Mouse (Mus musculus) cerebellum, adult 9-11 months (tissue): Measurements from ENCODE around the gene Vps13d.

Experiments used
- DNase-seq: peaks from one replicate; pipeline ENCODE4 v3.0.0; 2022

Gene Vps13d

DNA sequence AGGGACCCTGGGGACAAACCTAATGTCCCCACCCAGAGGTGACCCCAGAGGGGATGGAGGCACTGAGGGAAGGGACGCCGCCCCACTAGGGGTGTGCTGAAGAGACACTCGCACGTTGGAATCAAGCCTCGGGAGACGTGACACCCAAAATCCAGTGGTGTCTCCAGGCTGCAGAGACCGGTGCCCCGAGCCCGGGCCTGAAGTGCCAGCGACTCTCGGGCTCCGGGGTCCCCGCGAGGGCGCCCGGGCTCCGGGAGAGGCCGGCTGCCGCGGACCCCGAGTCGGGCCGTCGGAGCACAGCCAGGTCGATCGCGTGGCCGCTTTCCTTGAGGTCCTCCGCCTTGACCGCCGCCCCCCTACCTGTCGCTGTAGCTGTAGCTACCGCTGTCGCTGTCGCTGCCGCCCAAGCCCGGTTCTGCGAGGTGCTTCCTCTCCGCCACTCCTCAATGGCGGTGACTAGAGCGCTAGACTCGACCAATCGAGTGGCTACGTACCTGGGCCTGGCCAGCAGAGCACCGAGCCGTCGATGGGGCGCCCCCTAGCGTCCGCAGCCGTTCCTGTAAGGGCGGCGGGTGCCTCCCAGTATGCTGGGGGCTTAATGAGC is at the start of gene Vps13d:
Gene Vps13d, minus strand, starts transcription at position 447 of the 604 bp plus-strand sequence.
- DNase-seq = peak; percentile 87

DNA sequence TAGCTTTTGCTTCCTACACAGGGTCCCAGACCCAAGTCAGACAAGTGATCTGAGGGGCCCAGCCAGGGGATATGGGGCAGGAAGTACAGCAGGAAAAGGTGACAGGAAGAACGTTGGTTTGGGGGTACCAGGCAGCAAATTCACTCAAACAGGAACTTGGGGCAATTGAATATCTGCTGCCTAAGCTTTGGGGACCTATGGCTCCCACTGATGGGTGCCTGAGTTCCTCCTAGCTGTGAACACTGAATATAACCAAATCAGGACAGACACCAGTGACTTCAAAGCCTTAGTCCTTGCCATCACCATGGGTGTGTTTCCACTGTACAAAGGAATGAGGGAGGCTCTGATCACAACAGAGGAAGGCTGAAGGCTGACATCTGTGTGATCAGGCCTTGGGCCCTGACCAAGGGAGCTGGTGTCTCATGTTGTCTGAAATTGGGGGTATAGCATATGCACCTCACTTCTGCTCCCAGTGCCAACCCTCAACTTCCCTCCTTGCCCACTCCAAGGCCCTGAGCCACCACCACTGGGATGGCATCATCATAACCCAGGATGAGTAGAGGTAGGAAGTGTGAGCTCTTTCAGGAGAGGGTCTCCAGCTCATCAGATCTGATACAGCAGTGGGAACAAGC is 48.0 kb upstream of the Vps13d start:
- no peak for DNase-seq

DNA sequence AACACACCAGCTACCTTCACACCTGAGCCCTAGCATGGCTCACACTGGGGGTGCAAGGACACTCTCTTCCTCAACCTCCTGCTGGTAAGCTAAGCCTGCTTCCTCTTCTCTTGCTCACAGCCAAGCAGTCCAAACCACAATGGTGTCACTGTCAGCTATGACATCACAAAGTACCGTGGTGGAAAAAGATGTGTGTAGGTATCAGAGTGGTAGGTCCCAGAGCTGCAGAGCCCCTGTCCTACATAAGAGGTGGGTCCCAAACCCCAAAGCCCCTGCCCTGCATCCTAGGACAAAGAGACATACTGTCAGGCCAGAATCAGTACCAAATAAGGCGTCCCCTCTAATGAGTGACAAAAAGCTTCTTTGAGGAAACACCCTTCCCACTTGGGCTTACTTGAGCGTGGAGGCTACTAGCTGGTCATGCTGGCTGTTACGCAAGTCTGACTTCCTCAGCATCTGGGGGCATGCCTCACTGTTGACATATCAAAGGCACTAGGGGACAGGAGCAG is 46.0 kb upstream of the Vps13d start:
- no peak for DNase-seq

DNA sequence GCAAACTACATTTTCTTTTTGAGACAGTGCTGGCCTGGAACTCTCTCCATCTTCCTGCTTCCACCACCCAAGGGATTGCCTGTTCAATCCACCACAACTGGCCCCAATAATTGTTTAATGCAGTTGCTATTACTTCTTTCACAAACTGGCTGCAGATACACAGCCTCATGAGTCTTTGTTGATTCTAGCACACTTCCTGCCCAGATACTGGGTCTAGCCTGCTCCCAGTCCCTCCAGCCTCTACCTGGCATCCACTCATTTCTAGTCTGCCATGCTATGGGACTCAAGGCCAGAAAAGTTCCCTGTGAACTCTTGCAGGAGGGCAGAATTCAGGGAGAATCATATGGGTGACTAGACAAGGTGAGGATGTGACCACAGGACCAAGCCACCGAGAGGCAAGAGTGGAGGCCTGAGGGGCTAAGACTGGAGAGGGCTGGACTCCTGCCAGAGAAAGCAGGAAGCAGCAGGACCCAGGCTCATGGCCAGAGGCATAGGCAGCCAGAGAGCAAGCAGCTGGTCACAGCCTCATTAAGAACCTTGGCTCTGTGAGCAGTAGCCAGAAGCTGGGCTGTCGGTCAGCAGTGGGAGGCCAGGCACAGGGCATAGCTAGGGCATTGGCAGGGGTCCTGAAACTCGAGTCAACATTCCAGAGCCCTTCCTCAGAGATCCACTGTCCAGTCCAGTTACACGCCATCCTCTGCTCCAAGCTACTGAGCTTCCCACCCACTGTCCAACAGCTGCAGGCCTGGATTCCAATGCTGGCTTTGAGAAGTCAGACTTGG is 44.4 kb upstream of the Vps13d start:
- peak; percentile 10 for DNase-seq

DNA sequence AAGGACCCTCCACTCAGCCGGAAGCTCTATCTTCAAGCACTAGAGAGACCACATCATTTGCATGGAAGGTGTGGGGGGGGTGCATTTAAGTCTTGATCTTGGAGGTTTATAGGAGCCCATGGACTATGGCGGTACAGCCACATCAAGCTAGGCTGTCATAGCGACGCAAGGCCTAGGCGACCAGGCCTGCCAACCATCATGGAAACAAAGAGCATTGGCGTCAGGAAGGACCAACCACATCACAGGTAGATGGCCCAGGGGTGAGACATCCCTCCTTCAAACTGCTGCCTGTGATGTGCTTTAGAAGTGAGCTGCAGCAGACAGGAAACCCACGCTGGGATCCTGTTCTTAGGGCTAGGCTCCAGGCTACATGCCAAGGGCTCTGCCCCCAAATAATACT is 41.2 kb upstream of the Vps13d start:
- DNase-seq = no peak

DNA sequence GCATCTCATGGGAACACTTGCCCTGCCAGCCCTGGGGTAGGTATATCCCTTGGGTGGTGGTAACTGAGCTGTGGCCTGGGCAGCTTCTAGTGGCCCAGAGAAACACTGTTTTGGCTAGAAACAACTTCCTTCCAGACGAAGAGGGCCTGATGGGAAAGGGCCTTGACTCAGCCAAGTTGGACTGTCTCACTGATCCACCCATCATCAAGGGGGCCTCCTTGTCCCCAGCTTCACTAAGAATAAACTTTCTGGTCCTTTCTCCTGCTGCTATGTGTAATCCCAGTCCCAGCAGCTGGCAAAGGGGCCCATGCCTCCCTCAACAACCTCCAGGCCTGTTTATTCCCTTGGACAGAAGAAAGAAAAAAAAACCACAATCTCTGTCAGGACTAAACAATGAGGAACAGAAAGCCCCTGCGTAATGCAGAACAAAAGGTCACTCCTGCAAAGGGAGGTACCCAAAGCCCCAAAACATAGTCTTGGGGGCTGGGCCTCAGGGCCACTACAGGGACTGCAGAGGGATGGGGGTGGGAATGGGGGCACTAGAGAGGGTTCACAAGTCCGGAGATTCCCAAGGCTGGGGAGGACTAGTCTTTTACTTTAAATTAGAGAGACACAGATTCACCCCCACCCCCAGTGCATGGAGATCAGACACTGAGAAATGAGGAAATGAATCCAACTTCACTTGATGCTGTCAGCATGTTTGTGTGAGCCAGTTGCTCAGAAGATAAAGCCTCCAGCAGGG is 38.9 kb upstream of the Vps13d start:
- DNase-seq = no peak

DNA sequence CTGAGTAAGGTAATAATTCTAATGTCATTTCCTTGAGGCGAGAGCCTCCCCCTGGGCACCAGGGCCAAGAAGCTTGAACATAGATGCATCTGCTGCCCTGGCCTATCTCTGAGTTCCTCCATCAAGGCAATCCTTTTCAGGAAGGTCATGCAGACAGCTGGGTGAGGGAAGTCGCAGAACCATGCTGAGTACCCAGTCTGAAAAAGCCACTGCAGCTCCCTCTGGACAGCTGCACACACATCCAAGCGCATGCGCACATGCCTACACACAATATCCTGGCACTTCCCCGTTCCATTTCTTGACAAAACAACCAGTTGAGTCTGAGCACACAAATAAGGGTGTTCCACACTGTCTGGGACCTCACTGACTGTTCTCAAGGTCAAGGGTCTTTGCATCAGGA is 36.9 kb upstream of the Vps13d start:
- no peak for DNase-seq

DNA sequence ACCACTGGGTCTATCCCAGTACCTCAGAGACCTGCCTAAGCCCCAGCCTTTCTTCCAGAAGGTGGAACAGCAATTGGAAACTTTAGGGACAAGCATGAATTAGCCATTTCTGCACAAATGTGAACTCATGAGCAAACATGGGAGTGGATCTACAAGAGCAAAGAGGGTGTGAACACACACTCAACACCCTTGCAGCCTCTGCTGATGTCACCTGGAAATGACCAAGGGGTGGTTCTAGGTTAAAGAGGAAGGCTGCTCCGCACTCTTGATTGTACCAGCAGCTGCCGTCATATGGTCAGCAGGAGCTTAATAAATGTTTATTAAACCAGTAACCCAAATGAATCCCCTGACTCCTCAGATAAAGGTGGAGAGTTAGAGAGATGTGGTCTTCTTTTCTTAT is 35.8 kb upstream of the Vps13d start:
- no peak for DNase-seq

DNA sequence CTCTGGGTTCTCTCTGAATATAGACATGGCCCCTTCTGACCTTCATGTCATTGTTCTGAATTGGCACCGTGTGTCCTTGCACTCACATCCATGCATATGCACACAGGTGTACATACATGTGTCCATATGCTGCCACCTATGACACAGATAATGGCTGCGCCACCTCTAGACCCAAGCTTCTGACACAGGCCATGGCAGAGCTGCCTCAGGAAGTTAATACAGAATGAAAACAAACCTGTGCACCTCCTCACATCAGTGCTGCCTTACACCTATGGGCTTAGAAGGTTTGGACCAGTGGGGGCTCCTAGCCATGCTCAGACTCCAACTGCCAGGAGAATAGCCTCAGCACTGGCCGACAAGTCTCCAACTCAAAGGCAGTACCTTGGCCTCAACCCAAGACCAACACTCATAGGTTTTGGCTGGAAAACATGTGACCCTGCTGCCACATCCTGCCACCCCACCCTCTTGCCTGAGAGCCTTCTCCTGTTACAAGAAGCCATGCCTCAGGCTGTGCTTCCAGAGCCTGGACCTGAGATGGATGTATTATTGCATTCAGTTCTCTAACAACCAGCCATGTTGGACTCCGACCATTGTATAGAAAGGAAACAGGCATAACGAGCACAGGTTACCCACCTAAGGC is 34.8 kb upstream of the Vps13d start:
- no peak for DNase-seq

DNA sequence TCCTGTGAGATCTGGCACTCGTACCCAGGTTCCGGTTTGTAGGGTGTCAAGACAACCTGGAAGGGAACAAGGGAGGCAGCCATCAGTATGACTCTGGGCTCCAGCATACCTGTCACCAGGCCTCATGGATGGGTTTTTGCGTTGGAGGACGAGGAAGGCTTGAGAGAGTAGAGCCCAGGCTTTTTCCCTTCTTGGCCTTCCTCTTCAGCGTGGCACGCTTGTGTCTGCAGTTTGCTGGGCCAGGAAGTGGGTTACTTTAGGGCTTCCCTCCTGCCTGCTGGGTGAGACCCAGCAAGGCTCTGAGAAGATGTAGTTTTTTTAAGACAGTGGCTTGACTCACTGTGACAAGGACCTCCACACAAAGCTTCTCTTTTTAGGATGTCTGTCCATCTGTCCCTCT is 34.2 kb upstream of the Vps13d start:
- no peak for DNase-seq

DNA sequence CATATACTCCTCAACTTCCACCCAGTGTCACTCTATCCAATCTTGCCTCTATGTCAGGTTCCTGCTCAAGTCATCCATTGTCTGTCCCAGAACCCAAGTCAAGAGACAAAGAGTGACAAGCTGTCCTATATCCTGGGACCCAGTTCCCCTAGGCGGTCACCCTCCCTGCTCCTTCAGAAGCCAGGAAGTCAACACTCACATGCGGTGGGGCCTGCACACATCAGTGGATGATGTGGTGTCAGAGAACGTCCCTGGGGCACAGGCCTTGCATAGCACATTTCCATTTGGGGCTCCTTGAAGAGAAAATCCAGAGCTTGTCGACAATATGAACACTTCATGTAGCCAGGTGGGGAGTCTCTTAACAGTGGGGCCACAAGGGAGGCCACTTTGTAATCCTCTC is 29.8 kb upstream of the Vps13d start:
- no peak for DNase-seq

DNA sequence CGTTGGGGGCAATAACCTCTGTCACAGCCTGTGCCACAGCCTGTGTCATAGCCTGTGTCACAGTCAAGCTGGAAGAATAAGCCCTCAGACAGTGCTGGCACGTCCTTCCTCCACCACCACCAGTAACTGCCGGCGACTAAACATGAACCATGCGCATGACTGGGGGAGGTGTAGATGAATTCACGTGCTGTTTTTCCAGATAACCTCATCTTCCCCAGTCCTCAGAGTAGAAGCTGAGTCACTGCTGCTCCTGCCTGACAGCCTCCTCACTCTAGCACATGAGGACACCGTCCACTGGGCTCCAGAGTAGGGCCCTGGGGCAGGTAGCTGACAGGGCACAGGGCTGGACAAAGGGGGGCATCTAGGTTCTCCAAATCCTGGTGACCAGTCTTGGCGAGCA is 27.3 kb upstream of the Vps13d start:
- no peak for DNase-seq

DNA sequence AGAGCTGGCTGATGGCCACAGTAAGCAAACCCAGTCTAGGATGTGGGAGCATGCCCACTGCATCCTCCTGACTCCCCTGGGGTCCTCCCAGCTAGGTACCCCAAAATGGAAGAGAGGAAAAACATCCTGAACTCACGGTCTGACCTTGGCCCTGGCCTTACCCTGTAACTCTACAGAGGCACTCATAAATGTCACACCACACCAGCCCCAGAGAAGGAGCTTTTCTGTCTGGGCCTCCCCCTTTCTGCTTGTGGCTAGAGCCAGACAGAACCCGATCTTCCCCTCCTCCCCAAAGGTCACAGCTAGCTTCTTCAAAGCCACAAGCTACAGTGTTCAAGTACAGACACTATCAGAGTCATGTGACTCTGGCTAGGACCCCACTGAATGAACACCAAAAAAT is 26.6 kb upstream of the Vps13d start:
- DNase-seq = no peak

DNA sequence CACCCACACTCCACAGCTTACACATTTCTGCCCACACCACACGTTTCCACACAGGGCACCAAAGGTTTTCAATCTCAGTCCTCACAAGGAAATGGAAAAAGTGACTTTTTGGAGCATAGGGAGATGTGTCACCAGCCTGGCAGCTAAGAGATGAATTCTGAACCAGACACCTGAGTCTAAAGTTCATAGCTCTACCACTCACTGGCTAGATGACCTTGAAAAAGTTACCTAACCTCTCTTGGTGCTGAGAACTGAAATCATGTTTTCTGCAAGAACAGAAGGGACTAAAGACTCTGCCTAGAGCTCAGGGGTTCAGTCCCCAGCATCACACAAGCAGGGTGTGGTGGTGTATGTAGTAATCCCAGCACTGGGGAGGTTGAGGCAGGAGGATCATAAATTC is 25.2 kb upstream of the Vps13d start:
- no peak for DNase-seq

DNA sequence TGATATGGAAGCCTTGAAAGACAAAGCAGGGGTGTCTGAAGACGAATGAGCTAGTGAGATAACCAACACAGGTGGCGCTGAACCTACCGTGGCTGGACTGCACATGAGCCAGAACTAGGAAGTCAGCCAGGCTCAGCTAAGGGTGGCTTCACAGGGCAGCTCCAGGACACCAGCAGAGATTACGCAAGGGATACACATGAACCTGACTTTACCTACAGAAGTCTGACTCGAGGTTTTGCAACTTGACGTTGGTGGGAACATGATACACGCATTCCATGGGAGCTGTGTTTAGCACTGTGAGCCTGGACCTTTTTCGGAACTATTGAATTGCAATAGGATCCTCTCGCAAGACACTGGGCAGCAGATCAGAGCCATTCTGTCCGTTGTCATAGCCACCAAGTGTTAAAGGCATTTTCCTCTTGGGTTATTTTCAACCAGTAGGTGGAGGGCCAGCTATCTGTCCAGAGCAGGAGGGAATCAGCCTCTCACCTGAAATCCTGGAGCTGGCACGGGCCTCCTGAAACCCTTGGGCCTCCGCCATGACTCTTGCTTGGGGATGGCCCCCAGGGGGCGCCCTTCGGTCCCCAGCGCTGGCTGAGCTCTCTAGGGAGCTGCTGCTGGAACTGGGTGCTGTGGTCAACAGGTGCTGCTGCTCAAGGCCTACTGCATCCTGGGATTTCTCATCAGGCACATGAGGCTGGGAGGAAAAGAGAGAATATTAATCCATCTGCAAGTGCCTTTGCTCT is 24.6 kb upstream of the Vps13d start:
- DNase-seq = no peak

DNA sequence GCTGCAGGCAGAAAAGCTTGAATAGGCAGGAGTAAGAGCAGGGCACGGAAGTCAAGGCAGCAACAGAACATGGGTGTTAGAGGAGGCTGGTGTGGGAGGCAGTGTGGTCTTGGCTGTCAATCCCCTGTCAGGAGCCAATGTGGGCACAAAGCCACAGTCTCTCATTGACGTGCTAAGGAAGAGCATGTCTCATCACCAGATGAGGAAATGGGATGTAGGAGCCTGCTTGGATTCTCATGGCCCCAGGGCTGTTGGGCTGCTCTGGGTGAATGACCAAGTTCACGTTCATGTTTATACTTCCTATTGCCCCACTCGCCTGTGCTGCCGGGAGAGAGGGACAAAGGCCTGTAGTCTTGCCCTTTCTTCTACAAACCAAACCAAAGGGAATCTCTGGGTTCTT is 23.0 kb upstream of the Vps13d start:
- DNase-seq = no peak

DNA sequence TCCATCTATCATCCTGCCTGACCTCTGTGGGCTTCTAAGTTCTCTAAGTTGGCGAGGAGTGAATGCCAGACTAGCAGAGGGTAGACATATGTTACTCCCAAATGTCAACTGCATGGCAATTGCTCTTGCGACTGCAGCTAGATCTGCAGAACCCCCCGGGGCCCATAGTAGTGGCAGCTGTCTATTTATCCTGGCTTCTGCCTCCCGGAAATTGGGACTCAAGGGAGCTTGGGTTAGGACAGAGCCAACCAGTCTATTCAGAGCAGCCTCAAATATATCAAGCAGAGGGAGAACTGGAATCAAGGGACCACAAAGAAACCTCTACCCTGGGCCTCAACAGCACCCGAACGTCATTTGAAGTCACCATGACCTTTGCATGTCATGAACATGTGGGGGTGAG is 22.2 kb upstream of the Vps13d start:
- DNase-seq = no peak

DNA sequence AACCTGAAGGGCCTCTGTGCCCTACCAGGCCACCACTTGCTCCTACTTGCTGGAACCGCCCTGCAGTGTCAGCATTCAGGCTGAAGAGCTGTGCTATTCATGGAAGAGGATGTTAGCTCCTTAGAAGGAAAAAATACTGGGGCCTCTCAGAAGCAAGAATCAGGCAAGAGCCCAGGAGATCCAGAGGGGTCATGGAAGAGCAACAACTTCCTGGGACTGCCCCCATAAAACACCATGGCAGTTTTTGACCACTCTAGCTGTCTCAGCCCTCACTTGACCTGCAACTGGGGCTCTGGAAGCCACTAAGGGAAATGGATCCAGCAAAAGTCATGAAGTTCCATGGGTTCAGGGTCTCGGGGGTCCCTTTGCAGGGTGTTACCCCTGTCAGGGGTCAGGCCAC is 20.6 kb upstream of the Vps13d start:
- no peak for DNase-seq

DNA sequence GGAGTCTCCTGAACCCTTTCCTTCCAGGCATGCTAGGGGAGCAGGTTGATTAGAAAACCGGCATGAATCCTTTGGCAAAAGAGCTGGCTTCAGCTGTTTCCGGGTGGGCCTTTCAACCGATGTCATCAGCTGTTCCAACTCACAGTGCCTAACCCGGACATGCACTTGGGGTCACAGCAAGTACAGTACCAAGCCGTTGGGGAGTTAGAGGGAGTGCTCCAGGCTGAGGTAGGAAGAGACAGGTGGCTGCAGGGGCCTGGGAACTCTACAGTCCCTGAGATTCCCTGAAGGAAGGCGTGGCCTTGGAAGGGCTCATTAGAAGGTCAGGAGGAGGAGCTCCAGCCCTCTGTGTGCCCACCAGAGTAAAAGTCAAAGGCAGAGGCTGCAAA is 20.0 kb upstream of the Vps13d start:
- DNase-seq = no peak

DNA sequence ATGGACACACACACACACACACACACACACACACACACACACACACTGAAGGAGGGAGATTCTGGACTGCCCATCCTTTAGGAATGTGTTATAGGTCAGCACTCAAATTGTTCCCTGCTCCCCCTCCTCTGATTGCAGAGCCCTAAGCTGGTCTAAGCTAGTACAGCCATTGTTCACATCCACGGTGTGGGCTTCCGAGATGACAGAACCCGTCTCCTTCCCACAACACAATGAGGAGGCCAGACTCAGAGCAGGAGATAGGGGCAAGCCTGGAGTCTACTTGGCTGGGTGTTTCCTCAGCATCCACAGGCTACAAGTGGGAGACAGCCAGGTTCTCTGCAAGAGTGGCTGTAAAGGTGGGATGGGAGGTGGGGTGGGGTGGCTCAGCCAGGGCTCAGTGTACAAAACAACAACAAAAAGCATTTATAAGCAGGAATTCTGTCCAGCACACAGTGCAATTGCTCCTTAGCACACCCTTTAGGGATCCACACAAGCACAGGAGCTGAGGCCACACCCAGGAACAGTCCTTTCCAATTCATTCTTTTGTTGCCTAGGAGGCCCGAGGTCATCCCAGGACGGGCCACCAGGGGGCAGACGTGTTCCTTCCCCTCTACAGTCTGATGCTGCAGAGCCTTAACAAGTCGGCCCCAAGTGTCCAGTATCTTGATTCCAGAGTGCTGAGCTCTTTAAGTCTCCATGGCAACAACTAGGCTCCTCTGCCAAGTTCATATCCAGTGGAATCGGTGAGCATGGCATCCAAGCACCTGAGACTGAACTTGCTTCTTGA is 19.4 kb upstream of the Vps13d start:
- peak; percentile 64 for DNase-seq

DNA sequence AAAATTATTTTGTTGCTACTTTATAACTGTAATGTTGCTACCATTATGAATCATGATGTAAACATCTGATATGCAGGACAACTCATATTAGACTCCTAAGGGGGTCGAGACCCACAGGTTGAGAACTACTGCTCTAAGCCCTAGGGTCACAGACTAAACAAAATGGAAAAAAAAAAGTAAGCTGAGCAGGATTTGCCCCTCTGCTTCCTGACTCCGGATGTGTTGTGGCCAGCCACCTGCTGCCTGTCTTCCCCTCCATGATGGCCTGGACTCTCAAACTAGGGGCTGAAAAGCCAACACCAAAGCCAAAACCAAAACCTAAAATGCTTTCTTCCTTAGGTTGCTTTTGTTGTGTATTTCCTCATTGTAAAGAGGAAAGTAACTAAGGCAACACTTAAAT is 16.3 kb upstream of the Vps13d start:
- DNase-seq = no peak
